Mouse (Mus musculus) MEL (cell line): Measurements from ENCODE around the gene 4930539E08Rik.

Experiments used
- CHD2 ChIP-seq: IDR thresholded peaks from 2 replicates; pipeline ENCODE4 v1.6.1; 2011; ENCODE audit warnings: low read length, improper control_type of control experiment
- CTCF ChIP-seq, 3 experiments: IDR thresholded peaks in 2 of 3; conservative IDR thresholded peaks in 1 of 3; 2 replicates each; pipeline ENCODE4 v1.5.1; 2011 to 2012; ENCODE audit warnings: low read length in 3 of 3, low read depth in 2 of 3, mild to moderate bottlenecking in 2 of 3, improper control_type of control experiment in 1 of 3, inconsistent platforms in 1 of 3, mixed read lengths in 1 of 3, moderate library complexity in 1 of 3; ENCODE audit not compliant: control insufficient read depth in 1 of 3, insufficient read depth in 1 of 3, poor library complexity in 1 of 3, severe bottlenecking in 1 of 3
- EP300 ChIP-seq, 2 experiments: IDR thresholded peaks; 2 replicates each; pipeline ENCODE4 v1.6.1; 2011; ENCODE audit warnings: improper control_type of control experiment in 2 of 2, low read length in 2 of 2, low read depth in 1 of 2, mild to moderate bottlenecking in 1 of 2
- GATA1 ChIP-seq: IDR thresholded peaks from 2 replicates; pipeline ENCODE4 v1.6.1; 2011; ENCODE audit warnings: low read depth, low read length, improper control_type of control experiment
- MAX ChIP-seq: IDR thresholded peaks from 2 replicates; pipeline ENCODE4 v1.6.1; 2011; ENCODE audit warnings: low read length, improper control_type of control experiment
- MYB ChIP-seq: IDR thresholded peaks from 2 replicates; pipeline ENCODE4 v1.6.1; 2011; ENCODE audit warnings: mild to moderate bottlenecking, low read depth, low read length, improper control_type of control experiment
- TCF12 ChIP-seq: IDR thresholded peaks from 2 replicates; pipeline ENCODE4 v1.6.1; 2014; ENCODE audit warnings: low read depth, mild to moderate bottlenecking, inconsistent platforms, low read length, improper control_type of control experiment, moderate library complexity

DNA sequence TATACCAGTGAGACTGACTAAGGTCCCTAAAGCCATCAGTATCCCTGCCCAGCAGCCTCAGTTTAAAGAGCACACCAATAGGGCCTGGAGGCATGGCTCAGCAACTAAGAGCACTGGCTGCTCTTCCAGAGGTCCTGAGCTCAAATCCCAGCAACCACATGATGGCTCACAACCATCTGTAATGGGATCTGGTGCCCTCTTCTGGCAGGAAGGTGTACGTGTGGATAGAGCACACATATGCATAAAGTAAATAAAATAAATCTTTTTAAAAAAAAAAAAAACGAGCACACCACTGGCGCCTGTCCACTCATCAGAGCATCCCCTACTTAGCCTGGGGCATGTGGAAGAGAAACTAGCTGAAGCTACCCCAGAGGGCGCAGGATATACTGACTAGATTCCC lies 13.6 kb downstream of the 4930539E08Rik start:
- TF ChIP-seq MYB (no peak), MAX (no peak), CHD2 (no peak), CTCF (IDR thresholded peaks at IDR 0.05 in 2 of 3, conservative IDR thresholded peaks at IDR 0.05 in 1 of 3; ENCODE audit: control insufficient read depth in 1 of 3, insufficient read depth in 1 of 3, low read depth in 2 of 3, low read length in 3 of 3, poor library complexity in 1 of 3, severe bottlenecking in 1 of 3) (peak in 2 of 3 experiments; percentile 53 to 57; a peak in 3 of 6 replicates), EP300 (IDR thresholded peaks at IDR 0.05; ENCODE audit: low read depth in 1 of 2, low read length in 2 of 2) (no peak), GATA1 (no peak), TCF12 (no peak)
